Mouse (Mus musculus) lung, postnatal 0 days (tissue): Measurements from ENCODE around the gene Fry.

Experiments used
- CTCF ChIP-seq: IDR thresholded peaks from 2 replicates; pipeline ENCODE4 v1.5.1; 2016; ENCODE audit warnings: antibody characterized with exemption, mild to moderate bottlenecking
- EP300 ChIP-seq: IDR thresholded peaks from 2 replicates; pipeline ENCODE4 v1.6.1; 2016; ENCODE audit warnings: antibody characterized with exemption, mild to moderate bottlenecking, control low read depth

GRCm38 (mm10) chr5:150302996-150303395 is 184.6 kb downstream of the Fry start:
- TF ChIP-seq CTCF (no peak), EP300 (no peak)
